In the genomic region with DNA sequence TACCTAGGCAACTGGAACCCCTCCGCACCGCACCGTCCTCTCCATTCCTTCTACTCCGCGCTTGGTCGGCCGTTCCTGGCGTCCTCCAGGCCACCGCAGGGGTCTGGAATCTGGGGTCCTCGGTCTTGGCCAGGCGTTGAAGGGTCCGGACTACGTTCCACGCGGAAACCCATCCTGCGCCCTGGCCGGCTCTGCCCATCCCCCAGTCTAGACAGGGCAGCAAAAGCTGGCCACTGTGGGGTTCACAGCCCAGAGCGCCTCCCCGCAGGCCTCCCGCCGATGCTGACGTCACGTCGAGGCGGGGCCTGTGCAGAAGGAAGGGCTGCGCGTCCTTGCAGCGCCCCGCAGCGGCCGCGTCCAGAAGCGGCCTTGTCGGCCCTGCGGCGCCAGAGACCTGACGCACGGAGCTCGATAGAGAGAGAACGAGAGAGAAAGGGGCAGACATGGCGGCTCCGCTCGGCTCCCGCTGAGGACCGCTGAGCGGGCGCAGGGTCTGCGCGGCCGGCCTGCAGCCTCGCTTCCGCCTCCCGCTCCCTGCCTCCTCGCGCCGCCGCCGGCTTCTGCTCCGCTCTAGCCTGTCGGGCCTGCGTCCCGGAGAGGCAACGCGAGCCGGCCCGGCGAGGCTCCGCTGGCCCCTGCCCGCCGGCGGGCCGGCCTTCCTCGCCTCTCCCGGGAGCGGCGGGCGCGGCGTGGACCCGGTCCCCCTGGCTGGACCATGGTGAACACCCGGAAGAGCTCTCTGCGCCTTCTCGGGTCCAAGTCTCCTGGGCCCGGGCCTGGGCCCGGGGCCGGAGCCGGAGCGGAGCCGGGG, we compare ENCODE assay signal across 8 mouse cellular contexts. TPM values are rescaled to one million over a fixed set of nuclear protein-coding genes. Genes with fewer than 3 reads are reported as not detected.
DNase-seq lines count a peak whose midpoint lies in the region; ATAC-seq and TF ChIP-seq lines count a peak whose summit lies in the region.

A gene (plus strand): TSS at position 360 of the 811 bp plus-strand sequence.

- TF ChIP-seq EP300 in CH12.LX (IDR thresholded peaks at IDR 0.05; ENCODE audit: low read length): peak; percentile 7; the same call in 1 of the 2 replicates
- TF ChIP-seq EP300 in heart, postnatal 0 days (IDR thresholded peaks at IDR 0.05; ENCODE audit: low read depth): peak; percentile 65; the same call in 1 of the 2 replicates

- peak in 1 of 2 experiments; percentile 94; a peak in 2 of 4 replicates for TF ChIP-seq CTCF in CH12.LX (conservative IDR thresholded peaks at IDR 0.05 in 1 of 2, IDR thresholded peaks at IDR 0.05 in 1 of 2; ENCODE audit: low read depth in 2 of 2, low read length in 2 of 2)
- peak; percentile 97 for TF ChIP-seq CTCF in heart, postnatal 0 days (IDR thresholded peaks at IDR 0.05; ENCODE audit: low read depth)
- peak; percentile 81 for TF ChIP-seq CTCF in testis, adult 2 months (IDR thresholded peaks at IDR 0.05; ENCODE audit: control insufficient read depth, insufficient read depth, insufficient replicate concordance, low read depth, low read length)

- dilution Hi-C loops in CH12.LX (cut with MboI; ENCODE audit: extremely low pct_ligation_motif_present, extremely low pct_unique_long_range_greater_than_20kb, low sequenced_read_pairs): no loop called here

- H3K4me1 ChIP-seq in CH12.LX (ENCODE audit: control insufficient read depth in 1 of 2, insufficient read depth in 2 of 2): peaks cover 0 to 20% of the 10 kb centered on the region in 2 experiments; a peak in 2 of 4 replicates
- peaks cover 13% of the 10 kb centered on the region for H3K4me1 ChIP-seq in forebrain, embryonic 12.5 days
- peaks cover 16% of the 10 kb centered on the region; the same call in 1 of the 2 replicates for H3K4me1 ChIP-seq in heart, postnatal 0 days (ENCODE audit: control insufficient read depth, insufficient read depth)
- peaks cover 15% of the 10 kb centered on the region for H3K4me1 ChIP-seq in liver, embryonic 16.5 days (ENCODE audit: control insufficient read depth, low read depth, low read length)
- H3K4me1 ChIP-seq in neural tube, embryonic 13.5 days (replicated peaks): peaks cover 29% of the 10 kb centered on the region
- no peaks in the 10 kb centered on the region; the same call in 1 of the 2 replicates for H3K4me1 ChIP-seq in testis, adult 2 months (ENCODE audit: control insufficient read depth, insufficient read depth, low read length)

- H3K9ac ChIP-seq in CH12.LX (ENCODE audit: insufficient read depth, low read depth): peak within 1 kb of the TSS; percentile 79
- peak within 1 kb of the TSS; percentile 94 for H3K9ac ChIP-seq in forebrain, embryonic 12.5 days
- peak within 1 kb of the TSS; percentile 98 for H3K9ac ChIP-seq in heart, postnatal 0 days (replicated peaks; ENCODE audit: low read depth, low read length)
- H3K9ac ChIP-seq in liver, embryonic 16.5 days (ENCODE audit: low read depth, low read length): peak within 1 kb of the TSS; percentile 95
- H3K9ac ChIP-seq in neural tube, embryonic 13.5 days: peak within 1 kb of the TSS; percentile 99

- WGBS in forebrain, embryonic 12.5 days: under 1% methylated on average over 69 of the region's 89 CpGs
- under 1% methylated on average over 63 of the region's 89 CpGs for WGBS in heart, postnatal 0 days
- under 1% methylated on average over 89 of the region's 89 CpGs for WGBS in liver, embryonic 16.5 days (ENCODE audit: insufficient replicate concordance)
- WGBS in neural tube, embryonic 13.5 days: under 1% methylated on average over 81 of the region's 89 CpGs

- H3K27me3 ChIP-seq in CH12.LX (replicated peaks): no peaks in the 10 kb centered on the region
- no peaks in the 10 kb centered on the region for H3K27me3 ChIP-seq in forebrain, embryonic 12.5 days
- H3K27me3 ChIP-seq in heart, postnatal 0 days (ENCODE audit: control insufficient read depth, insufficient read depth, low read length): no peaks in the 10 kb centered on the region
- H3K27me3 ChIP-seq in liver, embryonic 16.5 days (ENCODE audit: control insufficient read depth, insufficient read depth, low read depth, low read length): no peaks in the 10 kb centered on the region
- no peaks in the 10 kb centered on the region for H3K27me3 ChIP-seq in neural tube, embryonic 13.5 days
- no peaks in the 10 kb centered on the region for H3K27me3 ChIP-seq in testis, adult 2 months (ENCODE audit: control insufficient read depth, insufficient read depth, low read length)

- peak within 1 kb of the TSS; percentile 67 to 83 (median 71) for H3K4me3 ChIP-seq in CH12.LX (replicated peaks in 1 of 3; ENCODE audit: low read depth in 2 of 3, low read length in 2 of 3, poor library complexity in 1 of 3)
- peak within 1 kb of the TSS; percentile 76 for H3K4me3 ChIP-seq in forebrain, embryonic 12.5 days (replicated peaks)
- H3K4me3 ChIP-seq in heart, postnatal 0 days (ENCODE audit: low read depth, low read length): peak within 1 kb of the TSS; percentile 92
- H3K4me3 ChIP-seq in liver, embryonic 16.5 days (ENCODE audit: low read depth, low read length): peak within 1 kb of the TSS; percentile 94
- H3K4me3 ChIP-seq in neural tube, embryonic 13.5 days: peak within 1 kb of the TSS; percentile 96
- peak within 1 kb of the TSS; percentile 92 for H3K4me3 ChIP-seq in testis, adult 2 months (ENCODE audit: control insufficient read depth, low read depth, low read length)

- peak within 1 kb of the TSS; percentile 72 for H3K4me2 ChIP-seq in CH12.LX (ENCODE audit: insufficient read depth, low read depth, poor library complexity, severe bottlenecking)
- H3K4me2 ChIP-seq in forebrain, embryonic 12.5 days: peak within 1 kb of the TSS; percentile 73
- H3K4me2 ChIP-seq in heart, postnatal 0 days (ENCODE audit: low read depth, low read length): peak within 1 kb of the TSS; percentile 72
- peak within 1 kb of the TSS; percentile 74 for H3K4me2 ChIP-seq in liver, embryonic 16.5 days (ENCODE audit: low read depth, low read length)
- peak within 1 kb of the TSS; percentile 72 for H3K4me2 ChIP-seq in neural tube, embryonic 13.5 days

- H3K79me2 ChIP-seq in CH12.LX (replicated peaks; ENCODE audit: control insufficient read depth, extremely low read depth, insufficient read depth, poor library complexity, severe bottlenecking): peaks cover 22% of the 10 kb centered on the region; the same call in 1 of the 2 replicates

- peak; percentile 91 for DNase-seq in CH12.LX (ENCODE audit: extremely low read depth)
- DNase-seq in c-Kit-positive CD71-positive TER-119-negative erythroid progenitor cells, embryonic 14.5 days (ENCODE audit: low read depth): peak; percentile 91
- peak; percentile 92 for DNase-seq in heart, postnatal 0 days (ENCODE audit: low spot score)
- peak; percentile 98 to 99 for DNase-seq in kidney, postnatal 4 days

- H3K36me3 ChIP-seq in CH12.LX (replicated peaks in 1 of 2; ENCODE audit: control insufficient read depth in 1 of 2, insufficient read depth in 1 of 2, low read length in 1 of 2): no peaks in the 10 kb centered on the region
- H3K36me3 ChIP-seq in forebrain, embryonic 12.5 days (replicated peaks): no peaks in the 10 kb centered on the region
- H3K36me3 ChIP-seq in heart, postnatal 0 days (replicated peaks; ENCODE audit: control insufficient read depth, insufficient read depth, low read length): no peaks in the 10 kb centered on the region
- no peaks in the 10 kb centered on the region for H3K36me3 ChIP-seq in liver, embryonic 16.5 days (ENCODE audit: control insufficient read depth, insufficient read depth)
- no peaks in the 10 kb centered on the region for H3K36me3 ChIP-seq in neural tube, embryonic 13.5 days
- no peaks in the 10 kb centered on the region for H3K36me3 ChIP-seq in testis, adult 2 months (ENCODE audit: control insufficient read depth, insufficient read depth, low read length)

- no peaks in the 10 kb centered on the region for H3K9me3 ChIP-seq in CH12.LX (replicated peaks; ENCODE audit: low read length)
- no peaks in the 10 kb centered on the region for H3K9me3 ChIP-seq in forebrain, embryonic 12.5 days
- no peaks in the 10 kb centered on the region for H3K9me3 ChIP-seq in heart, postnatal 0 days (replicated peaks; ENCODE audit: control insufficient read depth, low read length)
- no peaks in the 10 kb centered on the region for H3K9me3 ChIP-seq in liver, embryonic 16.5 days (replicated peaks; ENCODE audit: control insufficient read depth, low read length)
- no peaks in the 10 kb centered on the region for H3K9me3 ChIP-seq in neural tube, embryonic 13.5 days

- in situ Hi-C loops in CH12.LX (cut with MboI; ENCODE audit: low pct_ligation_motif_present, low pct_unique_long_range_greater_than_20kb, low sequenced_read_pairs): loop anchor here (25.0 kb wide), 1 partner anchor 1355 kb away; a partner anchor contains a TSS

- peak within 1 kb of the TSS; percentile 62 for H3K27ac ChIP-seq in CH12.LX (ENCODE audit: insufficient read depth, low read depth)
- peak within 1 kb of the TSS; percentile 97 for H3K27ac ChIP-seq in forebrain, embryonic 12.5 days
- peak within 1 kb of the TSS; percentile 97 for H3K27ac ChIP-seq in heart, postnatal 0 days (ENCODE audit: low read depth)
- peak within 1 kb of the TSS; percentile 94 for H3K27ac ChIP-seq in liver, embryonic 16.5 days (ENCODE audit: low read length)
- H3K27ac ChIP-seq in neural tube, embryonic 13.5 days (replicated peaks): peak within 1 kb of the TSS; percentile 99
- H3K27ac ChIP-seq in testis, adult 2 months (ENCODE audit: control insufficient read depth, insufficient read depth, low read depth, low read length): peak within 1 kb of the TSS; percentile 83

- ATAC-seq in forebrain, embryonic 12.5 days (ENCODE audit: low FRiP score): peak; percentile 99
- peak; percentile 96 for ATAC-seq in heart, postnatal 0 days (ENCODE audit: insufficient read depth, low read depth)
- ATAC-seq in liver, embryonic 16.5 days (ENCODE audit: low read depth): peak; percentile 93
- ATAC-seq in neural tube, embryonic 13.5 days (ENCODE audit: low read depth): peak; percentile 98

- TF ChIP-seq POLR2A in CH12.LX (IDR thresholded peaks at IDR 0.05; ENCODE audit: low read depth, low read length): peak; percentile 82
- TF ChIP-seq POLR2A in testis, adult 2 months (IDR thresholded peaks at IDR 0.05; ENCODE audit: control insufficient read depth, low read depth, low read length): peak; percentile 92

- peak; percentile 86 for TF ChIP-seq RAD21 in CH12.LX (IDR thresholded peaks at IDR 0.05; ENCODE audit: low read depth, low read length)

TF ChIP-seq in CH12.LX, 34 proteins besides CTCF, POLR2A, EP300 and RAD21 (continues in another document):
- TF ChIP-seq KAT2A (IDR thresholded peaks at IDR 0.05; ENCODE audit: insufficient replicate concordance, low read length): 0 out of 2 replicates have a peak, but pooled peaks have one; percentile 50

RNA-seq across cellular contexts. Expression of the gene that starts here (rescaled TPM):
- 6.5 and 7.3 TPM in 2 replicates for total RNA-seq in CH12.LX (2012; rRNA removed)
- total RNA-seq in CH12.LX (2014; rRNA removed): 6.9 and 7.6 TPM in 2 replicates
- 8.6 and 10.3 TPM in 2 replicates for polyA plus RNA-seq in CH12.LX (2012; ENCODE audit: insufficient read length, low read depth)
- 24.0 and 24.9 TPM in 2 replicates for polyA plus RNA-seq in forebrain, embryonic 12.5 days (2016; fragmentation: Nextera tagmentation; extraction: Ambion mirVana)
- total RNA-seq in heart, postnatal 0 days (2014; rRNA removed; ENCODE audit: low replicate concordance): 11.7 and 18.2 TPM in 2 replicates
- 4.9 and 5.4 TPM in 2 replicates for polyA plus RNA-seq in heart, postnatal 0 days (2015; fragmentation: Nextera tagmentation; extraction: Ambion mirVana)
- polyA plus RNA-seq in liver, embryonic 16.5 days (2015; fragmentation: Nextera tagmentation; extraction: Ambion mirVana): 3.8 TPM in 2 replicates
- 12.8 and 14.2 TPM in 2 replicates for polyA plus RNA-seq in neural tube, embryonic 13.5 days (2015; fragmentation: Nextera tagmentation; extraction: Ambion mirVana)
- 3.7 and 4.0 TPM in 2 replicates for polyA plus RNA-seq in testis, adult 2 months (2012; rRNA removed)

Comparison
In these comparisons a context has a peak if more than half of its experiments do, and no peak if none do; other contexts are left out.
1. Peak in every context shown above with its lines: DNase-seq, ATAC-seq, H3K4me3 ChIP-seq and H3K27ac ChIP-seq.